Comparison of ENCODE assay signal across 21 mouse cellular contexts in genomic region chr2:180387305-180387704, GRCm38 (mm10). TPM values are rescaled to one million over a fixed set of nuclear protein-coding genes. Genes with fewer than 3 reads are reported as not detected.
DNase-seq lines count a peak whose midpoint lies in the region; ATAC-seq and TF ChIP-seq lines count a peak whose summit lies in the region.
"Had no signal": no experiment of that assay in that cellular context is flagged by ENCODE, and none has a peak within 500 bp of the region (broad histone marks: within the 10 kb centered on the region; RNA-seq: fewer than 3 reads in every experiment).

No protein-coding gene starts in this region.

- H3K27ac ChIP-seq in lung, embryonic 15.5 days: no peak overlapping the region
- no peak overlapping the region for H3K27ac ChIP-seq in limb, embryonic 13.5 days
- H3K27ac ChIP-seq in stomach, postnatal 0 days (replicated peaks): no peak overlapping the region
- H3K27ac ChIP-seq: hindbrain, embryonic 15.5 days; macrophage; midbrain, embryonic 13.5 days had no signal

- TF ChIP-seq EP300 in stomach, postnatal 0 days (optimal IDR thresholded peaks at IDR 0.05): no peak

- 49% methylated on average over 2 of the region's 2 CpGs for WGBS in lung, embryonic 15.5 days
- 39% methylated on average over 2 of the region's 2 CpGs for WGBS in limb, embryonic 13.5 days
- WGBS in stomach, postnatal 0 days: 45% methylated on average over 2 of the region's 2 CpGs

- H3K4me2 ChIP-seq in lung, embryonic 15.5 days: peak overlapping the region; percentile 66; the same call in 1 of the 2 replicates
- H3K4me2 ChIP-seq in limb, embryonic 13.5 days (replicated peaks): no peak overlapping the region
- H3K4me2 ChIP-seq in stomach, postnatal 0 days (replicated peaks; ENCODE audit: low read depth): peak overlapping the region; percentile 52

- H3K36me3 ChIP-seq in lung, embryonic 15.5 days: no peaks in the 10 kb centered on the region
- no peaks in the 10 kb centered on the region for H3K36me3 ChIP-seq in limb, embryonic 13.5 days
- no peaks in the 10 kb centered on the region for H3K36me3 ChIP-seq in stomach, postnatal 0 days (ENCODE audit: control insufficient read depth, insufficient read depth, low read length)
- H3K36me3 ChIP-seq: hindbrain, embryonic 15.5 days; midbrain, embryonic 13.5 days had no signal

- H3K4me1 ChIP-seq in lung, embryonic 15.5 days: peaks cover 11% of the 10 kb centered on the region
- peaks cover 15% of the 10 kb centered on the region for H3K4me1 ChIP-seq in limb, embryonic 13.5 days
- H3K4me1 ChIP-seq in stomach, postnatal 0 days (replicated peaks; ENCODE audit: control insufficient read depth, insufficient read depth): no peaks in the 10 kb centered on the region; the same call in 1 of the 2 replicates

- no peak overlapping the region for H3K4me3 ChIP-seq in lung, embryonic 15.5 days
- peak overlapping the region; percentile 48; the same call in 1 of the 2 replicates for H3K4me3 ChIP-seq in limb, embryonic 13.5 days
- H3K4me3 ChIP-seq in stomach, postnatal 0 days (ENCODE audit: low read depth, low read length): no peak overlapping the region
- H3K4me3 ChIP-seq: midbrain, embryonic 13.5 days had no signal

- peak; percentile 35 for DNase-seq in heart, adult 18-20 months
- no peak for DNase-seq in heart, adult 11 months
- no peak for DNase-seq in lung, postnatal 14 days
- DNase-seq in stomach, postnatal 0 days (ENCODE audit: low spot score): no peak
- no peak for DNase-seq in layer of hippocampus, postnatal 36 days
- no peak for DNase-seq in cerebellum, adult 11 months
- DNase-seq: adrenal gland, postnatal 25 days; cerebellum, adult 9-11 months; embryo, embryonic 11 days; gastrocnemius, postnatal 36 days; kidney, adult 9 months; kidney, postnatal 4 days; left cerebral cortex, postnatal 4 days; right cerebral cortex, postnatal 25 days; thymus, postnatal 14 days had no signal

- no peaks in the 10 kb centered on the region for H3K9me3 ChIP-seq in lung, embryonic 15.5 days
- no peaks in the 10 kb centered on the region for H3K9me3 ChIP-seq in limb, embryonic 13.5 days
- no peaks in the 10 kb centered on the region for H3K9me3 ChIP-seq in stomach, postnatal 0 days (ENCODE audit: control insufficient read depth, low read length)
- H3K9me3 ChIP-seq: hindbrain, embryonic 15.5 days; midbrain, embryonic 13.5 days had no signal

- no peak for TF ChIP-seq CTCF in stomach, postnatal 0 days (IDR thresholded peaks at IDR 0.05; ENCODE audit: low read depth)

- ATAC-seq in lung, embryonic 15.5 days (ENCODE audit: borderline replicate concordance, extremely low read depth, low FRiP score, low TSS enrichment): no peak
- no peak for ATAC-seq in limb, embryonic 13.5 days (ENCODE audit: low FRiP score, low read depth)
- ATAC-seq in stomach, postnatal 0 days (ENCODE audit: low FRiP score, low TSS enrichment): no peak
- ATAC-seq: midbrain, embryonic 13.5 days had no signal

- no peak overlapping the region for H3K9ac ChIP-seq in lung, embryonic 15.5 days
- H3K9ac ChIP-seq in limb, embryonic 13.5 days: no peak overlapping the region; the same call in 1 of the 2 replicates
- no peak overlapping the region for H3K9ac ChIP-seq in stomach, postnatal 0 days (ENCODE audit: low read length)
- H3K9ac ChIP-seq: hindbrain, embryonic 15.5 days; midbrain, embryonic 13.5 days had no signal

- peaks cover 59% of the 10 kb centered on the region for H3K27me3 ChIP-seq in lung, embryonic 15.5 days
- peaks cover 83% of the 10 kb centered on the region for H3K27me3 ChIP-seq in limb, embryonic 13.5 days
- no peaks in the 10 kb centered on the region for H3K27me3 ChIP-seq in stomach, postnatal 0 days (ENCODE audit: control insufficient read depth, insufficient read depth, low read length)

RNA-seq across cellular contexts. Expression of gene Gata5, which starts 52.8 kb away (rescaled TPM):
- total RNA-seq in heart, adult 18-20 months (2021): under 1 TPM; 0.35 to 0.80 TPM
- 26.2 and 27.8 TPM in 2 replicates for polyA plus RNA-seq in lung, embryonic 15.5 days (2015; fragmentation: Nextera tagmentation; extraction: Ambion mirVana)
- 0.06 TPM in 1 of 2 replicates, not detected in the other for polyA plus RNA-seq in limb, embryonic 13.5 days (2015; fragmentation: Nextera tagmentation; extraction: Ambion mirVana)
- polyA plus RNA-seq in stomach, postnatal 0 days (2015; fragmentation: Nextera tagmentation; extraction: Ambion mirVana): 5.9 and 6.6 TPM in 2 replicates
- not detected for total RNA-seq in layer of hippocampus, postnatal 36 days (2021)
- total RNA-seq: adrenal gland, postnatal 25 days; gastrocnemius, postnatal 36 days; layer of hippocampus, postnatal 25 days; left cerebral cortex, postnatal 4 days had no signal
- polyA plus RNA-seq: hindbrain, embryonic 15.5 days; macrophage; midbrain, embryonic 13.5 days had no signal

Comparison
In these comparisons a context has a peak if more than half of its experiments do, and no peak if none do; other contexts are left out.
1. DNase-seq: peak in heart, adult 18-20 months (2 of 2); none in heart, adult 11 months (single experiment), lung, postnatal 14 days (single experiment), stomach, postnatal 0 days (single experiment), layer of hippocampus, postnatal 36 days (0 of 2) and cerebellum, adult 11 months (single experiment).